Mouse (Mus musculus): ENCODE measurements around the gene Hist1h2bf.

Hist1h2bf gene

GRCm38 (mm10) chr13:23530901-23531875 is 42.8 kb downstream of the Hist1h2bf start, which contains the start of gene Hist1h4h:
Gene Hist1h4h, plus strand, starts transcription at chr13:23531050.
- DNase-seq (ENCODE audit: extremely low read depth, insufficient read length, low spot score): peak; percentile 95

DNA sequence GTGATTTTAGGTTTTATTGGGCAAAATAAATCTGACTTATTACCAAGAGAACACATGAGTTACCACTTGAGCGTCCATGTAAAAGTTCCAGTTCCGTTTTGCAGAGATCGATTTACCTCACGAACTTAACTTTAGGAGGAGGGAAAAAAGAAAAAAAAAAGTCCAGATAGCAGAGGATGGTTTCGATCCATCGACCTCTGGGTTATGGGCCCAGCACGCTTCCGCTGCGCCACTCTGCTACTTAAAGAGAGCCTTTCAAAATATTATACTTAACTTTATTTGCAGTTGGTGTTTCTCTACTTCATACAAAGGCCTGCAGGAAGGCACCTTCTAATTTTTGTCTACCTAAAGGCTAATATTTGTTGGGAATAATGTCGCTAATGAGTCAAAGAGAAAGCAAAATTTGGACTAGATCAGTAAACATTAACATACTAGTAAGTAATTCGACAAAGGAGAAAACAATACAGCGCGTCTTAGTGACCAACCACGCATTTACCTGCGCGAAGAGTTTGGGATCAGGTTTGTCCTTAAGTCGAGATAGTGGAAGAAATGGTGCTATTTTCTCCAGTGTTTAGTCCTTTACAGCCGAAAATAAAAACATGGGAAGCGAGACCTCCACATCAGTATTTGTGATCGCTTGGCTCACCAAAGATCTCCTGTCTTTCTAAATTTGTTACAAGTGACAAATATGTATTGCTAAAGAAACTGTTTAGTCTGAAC is 43.7 kb downstream of the Hist1h2bf start:
- peak; percentile 70 for DNase-seq (ENCODE audit: extremely low read depth, insufficient read length, low spot score)

DNA sequence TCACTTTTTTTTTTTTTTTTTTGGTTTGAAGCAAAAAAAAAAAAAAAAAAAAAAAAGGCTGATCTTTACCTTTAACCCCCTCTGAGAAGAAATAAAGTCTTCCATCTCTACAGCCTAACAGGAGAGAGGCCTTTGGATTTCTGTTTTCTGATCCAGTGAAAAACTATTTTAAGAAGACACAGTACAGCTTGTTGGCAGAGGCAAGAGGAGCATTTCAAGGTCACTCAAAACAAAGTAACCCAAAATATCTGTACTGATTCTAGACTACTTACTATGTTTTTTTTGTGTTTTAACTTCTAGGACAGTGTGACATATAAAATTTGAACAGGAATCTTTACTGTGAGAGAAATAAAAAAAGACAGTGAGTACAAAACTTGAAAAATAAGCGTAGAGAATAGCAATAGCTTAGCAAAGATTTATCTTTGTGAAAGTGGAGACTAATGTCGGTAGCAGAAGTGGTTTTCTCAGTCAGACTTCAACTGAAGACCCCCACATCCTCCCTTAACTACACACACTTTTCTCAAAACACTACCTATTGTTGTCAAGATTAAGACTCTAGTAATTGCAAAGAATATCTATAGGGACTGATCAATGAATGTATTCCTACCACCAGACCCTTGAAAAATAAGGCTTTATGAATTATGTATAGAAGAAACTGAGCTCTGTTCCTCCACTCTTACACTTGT is 44.4 kb downstream of the Hist1h2bf start:
- DNase-seq (ENCODE audit: extremely low read depth, insufficient read length, low spot score): no peak

GRCm38 (mm10) chr13:23529005-23529404 is 45.0 kb downstream of the Hist1h2bf start:
- DNase-seq (ENCODE audit: extremely low read depth, insufficient read length, low spot score): no peak

DNA sequence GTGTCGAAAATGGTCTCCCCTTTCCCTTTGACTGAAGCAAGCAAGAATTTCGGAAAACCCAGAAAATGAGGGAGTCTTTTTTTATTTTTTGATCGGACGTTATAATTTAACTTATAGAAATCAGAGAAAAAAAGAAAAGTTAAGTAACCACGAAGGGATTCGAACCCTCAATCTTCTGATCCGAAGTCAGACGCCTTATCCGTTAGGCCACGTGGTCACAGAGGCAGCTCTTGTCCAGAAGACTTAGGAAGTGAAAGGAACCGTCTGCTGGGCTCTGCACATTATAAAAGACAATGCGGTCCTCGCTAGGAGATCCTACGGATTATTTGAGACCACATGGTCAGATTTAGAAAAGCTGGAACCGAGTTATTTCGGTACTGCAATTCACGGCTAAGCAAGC is 47.7 kb downstream of the Hist1h2bf start:
- peak; percentile 51 for DNase-seq (ENCODE audit: extremely low read depth, insufficient read length, low spot score)

GRCm38 (mm10) chr13:23525901-23526300 is 48.1 kb downstream of the Hist1h2bf start:
- no peak for DNase-seq (ENCODE audit: extremely low read depth, insufficient read length, low spot score)

GRCm38 (mm10) chr13:23524654-23525053 is 49.3 kb downstream of the Hist1h2bf start:
- peak; percentile 37 for DNase-seq (ENCODE audit: extremely low read depth, insufficient read length, low spot score)

- DNase-seq (ENCODE audit: extremely low read depth, insufficient read length, low spot score): no peak
These were observed 50.0 kb downstream of the Hist1h2bf start for GRCm38 (mm10) chr13:23523976-23524375.

Measured in 3134 (cell line).